Mouse (Mus musculus) inflammation-experienced regulatory T-cells, adult 6 months (primary cell): ENCODE data around the gene Dennd2c. TPM values are rescaled to one million over a fixed set of nuclear protein-coding genes. Genes with fewer than 3 reads are reported as not detected.
"Not testable (repeated sequence)": the region's sequence is repeated elsewhere in the genome, so short reads cannot be mapped to it uniquely, and the experiment has no call there.

ENCODE experiments used
- ATAC-seq: one replicate; pipeline ENCODE4 v1.8.0; 2017
- polyA plus RNA-seq, 3 experiments: library from polyadenylated mRNA; unstranded; fragments of 100-300 nt; shearing (Covaris generic); gene quantifications; one replicate each; pipeline ENCODE4 v1.2.1; 2017

Dennd2c gene
- polyA plus RNA-seq, 3 experiments from 2014 or later = 0.24 to 1.4 (median 1.1) TPM

- ATAC-seq = peak; percentile 93
These were observed 69.3 kb downstream of the Dennd2c start, which contains the start of gene Bcas2 for GRCm38 (mm10) chr3:103171505-103172267. Bcas2 (plus strand) TSS chr3:103171655.

DNA sequence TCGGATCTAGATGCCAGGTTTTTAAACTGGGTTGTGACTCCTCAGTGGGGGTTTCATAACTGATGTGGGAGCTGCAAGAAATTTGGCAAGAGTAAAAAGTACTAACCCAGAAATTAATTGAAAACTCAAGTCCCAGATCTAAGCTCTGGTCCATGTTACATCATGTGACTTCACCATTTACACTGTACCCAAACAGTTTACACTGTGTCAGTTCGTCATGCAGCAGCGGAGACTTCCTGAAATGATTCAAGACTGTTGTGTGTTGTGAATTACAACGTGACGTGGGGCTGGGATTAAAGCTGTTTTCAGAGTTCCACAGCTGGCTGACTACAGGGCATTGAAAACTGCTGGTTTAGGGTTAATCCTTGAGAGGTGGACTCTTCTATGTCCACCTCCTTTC lies 70.2 kb downstream of the Dennd2c start:
- no peak for ATAC-seq

GRCm38 (mm10) chr3:103176740-103177139 lies 74.3 kb downstream of the Dennd2c start:
- ATAC-seq = no peak

GRCm38 (mm10) chr3:103179527-103179926 lies 77.1 kb downstream of the Dennd2c start:
- no peak for ATAC-seq

DNA sequence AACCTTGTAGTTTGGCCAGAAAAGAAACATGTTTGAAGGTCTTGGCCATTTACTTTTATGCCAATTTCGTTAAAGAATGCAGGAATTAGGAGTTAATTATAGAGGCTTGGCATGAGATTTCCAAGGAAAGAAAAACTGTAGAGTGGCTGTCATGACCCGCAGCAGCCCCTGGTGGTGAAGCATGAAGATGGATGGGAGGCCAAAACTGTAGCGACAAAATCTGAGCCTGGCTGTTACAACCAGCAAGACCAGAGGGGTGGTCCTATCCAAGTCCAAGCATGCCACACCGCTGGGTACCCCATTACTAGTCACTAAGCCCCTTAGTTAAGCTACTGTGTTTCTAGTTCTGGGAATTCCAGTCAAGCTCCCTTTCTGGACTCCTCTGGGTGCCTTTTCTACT lies 78.8 kb downstream of the Dennd2c start:
- ATAC-seq = no peak

DNA sequence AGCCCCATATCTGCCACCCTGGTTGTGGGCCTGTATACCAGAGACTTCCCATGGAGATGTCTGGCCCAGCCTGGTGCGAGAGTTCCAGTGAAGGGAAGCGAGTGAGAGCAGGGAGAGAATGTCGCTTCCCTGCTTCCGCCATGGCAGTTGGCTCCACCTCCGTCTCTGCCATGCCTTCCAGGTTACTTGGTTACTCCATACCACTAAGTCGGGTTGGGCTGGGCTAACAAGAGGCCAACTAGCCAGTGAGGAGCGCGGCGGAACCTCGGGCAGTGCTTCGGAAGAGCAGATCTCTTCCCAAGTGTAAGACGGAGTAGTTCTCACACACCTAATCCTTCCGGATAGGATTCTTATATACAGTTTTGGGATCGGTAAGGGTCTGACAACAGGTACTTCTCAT lies 80.4 kb downstream of the Dennd2c start:
- no peak for ATAC-seq

DNA sequence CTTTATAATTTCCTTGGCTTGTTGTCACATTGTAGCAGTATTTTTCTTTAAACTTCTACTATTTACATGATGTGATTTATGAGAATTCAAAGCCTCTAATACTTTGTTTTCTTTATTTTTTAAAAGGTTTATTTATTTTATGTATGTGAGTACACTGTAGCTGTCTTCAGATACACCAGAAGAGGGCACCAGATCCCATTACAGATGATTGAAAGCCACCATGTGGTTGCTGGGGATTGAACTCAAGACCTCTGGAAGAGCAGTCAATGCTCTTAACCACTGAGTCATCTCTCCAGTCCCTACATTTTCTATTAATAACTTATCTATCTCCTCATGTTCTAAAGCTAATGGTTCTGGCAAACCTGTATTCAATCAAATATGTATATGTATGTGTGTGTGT lies 82.1 kb downstream of the Dennd2c start:
- not testable (repeated sequence) for ATAC-seq

- ATAC-seq = no peak
These were observed 86.0 kb downstream of the Dennd2c start for GRCm38 (mm10) chr3:103188451-103188850.

DNA sequence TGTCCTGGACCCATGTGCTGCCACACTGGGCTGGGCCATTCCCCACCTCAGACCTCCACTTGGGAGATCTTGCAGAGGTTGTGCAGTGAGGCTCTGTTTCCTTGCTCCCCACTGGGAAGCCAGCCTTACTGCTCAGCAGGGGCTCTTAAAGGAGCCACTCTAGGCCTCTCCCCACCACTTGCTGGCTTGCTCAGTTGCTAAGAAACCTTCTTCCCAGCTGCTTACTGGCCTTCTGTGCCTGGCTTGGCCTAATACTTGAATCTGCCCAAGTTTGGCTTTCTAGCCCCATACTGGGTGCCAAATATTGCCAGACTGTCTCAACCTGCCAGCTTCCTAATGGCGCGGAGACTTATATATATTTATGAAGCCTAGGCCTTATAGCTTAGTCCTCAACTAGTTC lies 86.5 kb downstream of the Dennd2c start:
- no peak for ATAC-seq

GRCm38 (mm10) chr3:103192161-103192560 lies 89.8 kb downstream of the Dennd2c start:
- ATAC-seq = no peak

DNA sequence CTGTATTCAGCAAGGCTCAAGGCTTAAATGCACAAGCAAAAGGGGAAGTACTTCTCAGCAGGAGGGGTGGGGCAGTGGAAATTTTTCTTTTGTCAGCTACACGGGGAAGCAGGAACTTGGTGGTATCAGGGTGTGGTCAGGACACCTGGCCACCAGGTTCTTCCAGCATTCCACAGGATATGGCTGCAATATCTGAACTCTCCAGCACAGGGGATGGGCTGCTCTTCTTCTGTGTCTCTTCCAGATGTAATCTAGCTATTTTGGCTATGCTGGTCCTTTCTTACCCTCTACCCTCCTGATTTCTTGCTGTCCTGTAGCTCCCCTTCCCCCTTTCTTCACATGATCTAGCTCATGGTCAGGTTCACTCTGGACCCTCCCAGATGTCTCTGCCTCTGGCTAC lies 90.8 kb downstream of the Dennd2c start:
- ATAC-seq = no peak

DNA sequence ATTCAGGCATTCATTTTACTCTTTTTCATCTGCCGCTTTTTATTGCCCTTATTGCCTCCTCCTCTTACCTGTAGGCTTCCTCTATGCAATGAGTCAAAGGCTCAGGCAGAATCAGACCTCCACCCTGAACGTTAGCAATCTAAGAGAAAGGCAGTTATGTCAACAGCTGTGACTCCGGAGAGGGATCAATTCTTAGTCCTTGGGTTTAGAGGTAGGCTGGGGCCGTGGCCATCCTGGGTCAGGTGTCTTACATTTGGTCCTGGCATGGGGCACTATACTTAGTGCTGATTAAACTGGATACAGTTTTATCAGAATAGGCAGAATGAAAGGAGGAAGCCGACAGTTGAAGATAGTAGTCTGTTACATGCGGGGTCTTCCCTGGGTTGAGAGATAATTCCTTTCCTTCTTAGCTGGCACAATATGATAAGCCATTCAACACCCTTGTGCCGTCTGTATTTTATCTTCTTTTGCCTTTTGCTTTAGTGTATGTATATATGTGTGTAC lies 94.0 kb downstream of the Dennd2c start:
- no peak for ATAC-seq

DNA sequence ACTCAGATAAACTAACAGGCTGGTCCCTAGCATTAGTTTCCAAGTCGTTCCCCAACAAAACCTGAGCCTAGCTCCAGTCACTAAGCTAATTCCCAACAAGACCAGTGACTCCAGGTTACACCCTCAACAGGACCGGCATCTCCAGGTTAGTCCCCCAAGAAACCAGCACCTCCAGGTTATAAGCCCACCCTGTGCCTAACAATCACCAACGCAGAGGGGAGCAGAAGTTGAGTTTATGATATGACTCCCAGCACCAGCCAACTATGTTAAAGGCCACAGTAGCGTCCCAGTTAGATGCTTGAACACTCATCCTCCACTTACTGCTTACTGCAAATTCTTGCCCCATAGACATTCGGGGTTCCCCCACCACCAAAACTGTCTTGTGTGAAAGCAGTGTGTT lies 97.0 kb downstream of the Dennd2c start:
- no peak for ATAC-seq

- not testable (repeated sequence) for ATAC-seq
These were observed 98.7 kb downstream of the Dennd2c start for GRCm38 (mm10) chr3:103201105-103201504.

- ATAC-seq = no peak
These were observed 101.2 kb downstream of the Dennd2c start for GRCm38 (mm10) chr3:103203554-103203953.

DNA sequence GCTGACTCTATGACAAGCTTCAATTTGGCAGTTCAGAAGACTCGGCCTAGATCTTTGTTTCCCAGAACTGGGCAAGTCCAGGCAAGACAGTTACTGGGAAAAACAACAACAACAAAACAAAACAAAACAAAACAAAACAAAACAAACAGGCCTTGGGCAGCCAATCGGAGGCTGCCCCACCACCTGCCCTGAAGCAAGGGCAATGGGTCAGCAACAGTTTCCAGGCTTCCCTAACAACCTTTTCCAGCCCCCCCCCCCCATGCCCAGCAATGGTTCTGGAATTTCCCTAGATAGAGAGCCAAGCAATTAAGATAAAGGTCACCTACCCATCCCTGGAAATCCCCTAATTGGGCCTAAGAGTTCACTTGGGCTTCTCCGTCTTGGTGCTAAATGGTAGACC lies 102.0 kb downstream of the Dennd2c start:
- no peak for ATAC-seq

DNA sequence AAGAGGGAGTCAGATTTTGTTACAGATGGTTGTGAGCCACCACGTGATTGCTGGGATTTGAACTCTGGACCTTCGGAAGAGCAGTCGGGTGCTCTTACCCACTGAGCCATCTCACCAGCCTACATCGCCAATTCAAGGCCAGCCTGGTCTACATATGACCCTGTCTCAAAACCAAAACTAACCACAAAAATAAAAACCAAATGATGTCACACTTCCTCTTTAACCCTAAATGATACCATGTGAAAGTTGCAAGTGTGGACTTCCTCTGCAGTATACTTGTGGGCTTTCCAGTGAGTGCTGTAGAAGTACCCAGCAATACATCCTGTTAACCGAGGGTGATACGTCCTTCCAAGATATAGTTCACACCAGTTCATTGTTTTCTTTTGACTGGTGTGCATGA lies 104.0 kb downstream of the Dennd2c start:
- peak; percentile 95 for ATAC-seq

DNA sequence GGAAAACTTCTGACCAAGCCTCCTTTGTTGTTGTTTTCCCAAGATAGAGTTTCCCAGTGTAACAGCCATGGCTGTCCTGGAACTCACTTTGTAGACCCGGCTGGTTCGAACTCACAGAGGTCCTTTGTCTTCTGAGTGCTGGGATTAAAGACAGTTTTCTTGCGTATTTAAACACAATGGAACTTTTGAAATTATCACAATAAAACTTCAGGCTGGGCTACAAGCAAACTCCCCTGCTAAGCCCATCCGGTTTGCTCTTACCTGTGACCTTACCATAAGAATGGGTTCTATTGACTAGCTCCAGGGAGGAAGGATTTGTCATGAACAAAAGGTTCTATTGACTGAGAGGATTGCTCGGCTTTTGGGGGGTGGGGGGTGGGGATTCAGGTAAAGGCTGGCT lies 105.3 kb downstream of the Dennd2c start:
- no peak for ATAC-seq

DNA sequence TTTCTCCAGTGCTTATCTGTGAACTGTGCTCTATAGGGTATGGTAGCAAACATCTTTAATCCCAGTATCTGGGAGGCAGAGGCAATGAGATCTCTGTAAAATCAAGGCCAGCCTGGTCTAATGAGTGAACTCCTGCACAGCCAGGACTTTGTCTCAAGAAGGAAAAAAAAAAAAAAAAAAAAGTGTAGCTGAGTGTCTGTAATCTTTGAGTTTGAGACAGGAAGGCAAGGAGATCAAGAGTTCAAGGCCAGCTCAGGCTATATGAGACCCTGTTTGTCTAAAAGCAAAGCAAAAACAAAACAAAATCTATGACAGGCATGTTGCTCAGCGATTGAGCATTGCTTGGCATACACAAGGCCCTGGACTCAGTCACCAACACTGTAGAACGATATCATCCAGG lies 105.8 kb downstream of the Dennd2c start:
- no peak for ATAC-seq

GRCm38 (mm10) chr3:103211101-103211500 lies 108.7 kb downstream of the Dennd2c start:
- ATAC-seq = no peak

DNA sequence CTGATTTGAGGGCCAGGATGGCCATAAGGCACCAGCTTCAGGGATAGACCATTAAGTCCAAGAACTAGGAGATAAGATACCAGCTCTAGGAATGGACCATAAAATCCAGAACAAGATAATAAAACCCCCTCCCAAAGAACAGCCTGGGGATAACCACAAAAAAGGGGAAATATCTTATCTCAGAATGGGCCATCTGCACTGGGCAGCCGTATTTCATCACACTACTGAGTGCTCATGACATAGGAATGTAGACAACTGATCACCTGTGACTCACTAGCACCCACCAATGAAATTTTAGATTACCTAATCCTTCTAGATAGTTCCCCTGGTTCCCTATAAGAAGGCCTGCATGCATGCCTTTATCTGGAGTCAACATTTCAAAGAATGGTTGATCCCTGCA lies 109.7 kb downstream of the Dennd2c start:
- no peak for ATAC-seq

DNA sequence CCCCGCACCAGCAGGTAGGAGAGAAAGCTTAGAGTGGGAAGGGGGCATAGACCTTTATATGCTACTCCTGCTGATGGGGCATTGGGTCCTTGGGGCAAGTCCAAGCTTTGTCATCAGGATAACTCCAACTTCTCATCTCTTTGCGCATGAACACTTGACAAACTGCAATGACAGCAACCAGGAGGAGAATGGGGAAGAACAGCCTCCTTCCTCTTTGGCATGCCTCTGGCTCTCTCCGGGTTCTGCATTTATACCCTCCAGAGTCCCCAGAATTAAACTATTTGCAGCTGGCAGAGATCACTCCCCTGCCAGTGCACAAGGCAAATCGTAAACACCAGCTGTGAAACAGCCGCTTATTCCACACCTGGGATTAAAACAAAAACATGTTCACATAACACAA lies 111.1 kb downstream of the Dennd2c start:
- no peak for ATAC-seq

DNA sequence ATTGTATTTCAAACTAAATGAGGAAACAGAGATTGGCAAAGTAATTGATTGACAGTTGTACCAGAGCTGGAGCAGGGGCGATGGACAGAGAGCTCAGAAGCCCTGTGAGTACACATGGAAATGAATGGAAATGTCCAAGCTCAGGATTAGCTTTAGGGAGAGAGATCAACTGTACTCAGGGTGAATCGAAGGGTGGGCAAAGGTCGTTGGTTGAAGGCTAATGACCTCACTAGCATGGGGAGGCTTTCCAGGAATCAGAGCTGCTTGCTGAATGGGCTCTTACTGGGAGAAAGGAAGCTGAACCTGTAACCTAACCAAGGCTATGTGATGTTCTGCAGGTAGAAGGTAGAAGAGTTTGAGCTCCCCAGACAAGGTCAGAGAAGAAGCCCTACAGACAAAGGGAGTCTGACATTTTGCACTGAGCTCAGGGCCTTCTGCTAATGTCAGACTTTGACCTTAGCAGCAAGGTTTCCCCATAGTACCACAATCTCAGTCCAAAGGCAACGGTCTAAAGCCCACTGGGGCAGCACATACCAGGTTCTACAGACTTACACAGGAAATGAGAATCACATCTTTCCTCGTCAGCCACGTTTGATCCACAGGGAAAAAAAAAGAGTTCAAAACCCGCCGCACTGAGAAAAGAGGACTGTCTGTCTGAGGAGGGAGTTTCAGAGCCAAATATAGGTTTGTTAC lies 112.3 kb downstream of the Dennd2c start:
- no peak for ATAC-seq

- ATAC-seq = not testable (repeated sequence)
These were observed 113.0 kb downstream of the Dennd2c start for GRCm38 (mm10) chr3:103215399-103215798.
